Mouse (Mus musculus) limb, embryonic 14.5 days (tissue): ENCODE results near the gene Myrf. TPM values are rescaled to one million over a fixed set of nuclear protein-coding genes. Genes with fewer than 3 reads are reported as not detected.
A peak's percentile ranks its signal among the peaks of the same experiment; 100 is the strongest.

ENCODE experiments used
- ATAC-seq: fragments of 200-750 bp; cut with Nextera tagmentation; 2 replicates; pipeline ENCODE4 v1.8.0; 2017; ENCODE audit warnings: low read depth, moderate number of reproducible peaks, moderate TSS enrichment; ENCODE audit not compliant: low FRiP score
- DNase-seq: peaks from one replicate; pipeline ENCODE4 v3.0.0-alpha.2; 2015; ENCODE audit warnings: low spot score
- H3K27ac ChIP-seq: fragments of 300-500 bp; sonication (generic); replicated peaks from 2 replicates; pipeline ENCODE4 v1.5.1; 2014; ENCODE audit warnings: low read depth, mild to moderate bottlenecking, low read length, moderate library complexity, mixed read lengths
- H3K27me3 ChIP-seq: fragments of 300-500 bp; sonication (generic); 2 replicates; pipeline ENCODE4 v1.6.1; 2014; ENCODE audit warnings: low read length, mixed read lengths; ENCODE audit not compliant: control insufficient read depth, insufficient read depth
- H3K36me3 ChIP-seq: fragments of 300-500 bp; sonication (generic); 2 replicates; pipeline ENCODE4 v1.6.1; 2014; ENCODE audit warnings: mild to moderate bottlenecking, low read length, moderate library complexity, mixed read lengths; ENCODE audit not compliant: control insufficient read depth, insufficient read depth
- H3K4me1 ChIP-seq: fragments of 300-500 bp; sonication (generic); 2 replicates; pipeline ENCODE4 v1.6.1; 2014; ENCODE audit warnings: antibody characterized with exemption, low read length, mixed read lengths; ENCODE audit not compliant: control insufficient read depth, insufficient read depth
- H3K4me2 ChIP-seq: fragments of 300-500 bp; sonication (generic); replicated peaks from 2 replicates; pipeline ENCODE4 v1.6.1; 2014; ENCODE audit warnings: low read depth, mild to moderate bottlenecking, low read length, moderate library complexity; ENCODE audit not compliant: severe bottlenecking
- H3K4me3 ChIP-seq: fragments of 300-500 bp; sonication (generic); replicated peaks from 2 replicates; pipeline ENCODE4 v1.5.1; 2014; ENCODE audit warnings: low read length
- H3K9ac ChIP-seq: fragments of 300-500 bp; sonication (generic); 2 replicates; pipeline ENCODE4 v1.6.1; 2014; ENCODE audit warnings: mild to moderate bottlenecking, low read depth, low read length, moderate library complexity; ENCODE audit not compliant: severe bottlenecking
- H3K9me3 ChIP-seq: fragments of 300-500 bp; sonication (generic); 2 replicates; pipeline ENCODE4 v1.6.1; 2016; ENCODE audit warnings: low read length; ENCODE audit not compliant: control insufficient read depth
- POLR2A ChIP-seq: fragments of 200-500 bp; IDR thresholded peaks from 2 replicates; pipeline ENCODE4 v1.8.0; 2012; ENCODE audit warnings: inconsistent platforms, mild to moderate bottlenecking, moderate library complexity, borderline replicate concordance; ENCODE audit not compliant: insufficient read depth, insufficient read length; ENCODE audit errors: extremely low read depth
- WGBS: fragments of 180-500 bp; shearing (Covaris S2); extraction: QIAGEN DNeasy Blood & Tissue Kit; methylation state at CpG from one replicate; pipeline ENCODE4 v1.1.7; 2014; 5-methylcytosine and 5-hydroxymethylcytosine counted together
- polyA plus RNA-seq, 2 experiments: library from polyadenylated mRNA; depleted of rRNA in 1 of 2; stranded (reverse) in 1 of 2; unstranded in 1 of 2; fragments of >200 nt; fragmentation: Nextera tagmentation in 1 of 2; extraction: Ambion mirVana in 1 of 2; gene quantifications; 2 replicates each; pipeline versions ENCODE4 v1.2.1 to v1.2.3; 2012 to 2014

The Myrf gene
- polyA plus RNA-seq, 2 experiments, result 1.1 to 4.4 TPM

DNA sequence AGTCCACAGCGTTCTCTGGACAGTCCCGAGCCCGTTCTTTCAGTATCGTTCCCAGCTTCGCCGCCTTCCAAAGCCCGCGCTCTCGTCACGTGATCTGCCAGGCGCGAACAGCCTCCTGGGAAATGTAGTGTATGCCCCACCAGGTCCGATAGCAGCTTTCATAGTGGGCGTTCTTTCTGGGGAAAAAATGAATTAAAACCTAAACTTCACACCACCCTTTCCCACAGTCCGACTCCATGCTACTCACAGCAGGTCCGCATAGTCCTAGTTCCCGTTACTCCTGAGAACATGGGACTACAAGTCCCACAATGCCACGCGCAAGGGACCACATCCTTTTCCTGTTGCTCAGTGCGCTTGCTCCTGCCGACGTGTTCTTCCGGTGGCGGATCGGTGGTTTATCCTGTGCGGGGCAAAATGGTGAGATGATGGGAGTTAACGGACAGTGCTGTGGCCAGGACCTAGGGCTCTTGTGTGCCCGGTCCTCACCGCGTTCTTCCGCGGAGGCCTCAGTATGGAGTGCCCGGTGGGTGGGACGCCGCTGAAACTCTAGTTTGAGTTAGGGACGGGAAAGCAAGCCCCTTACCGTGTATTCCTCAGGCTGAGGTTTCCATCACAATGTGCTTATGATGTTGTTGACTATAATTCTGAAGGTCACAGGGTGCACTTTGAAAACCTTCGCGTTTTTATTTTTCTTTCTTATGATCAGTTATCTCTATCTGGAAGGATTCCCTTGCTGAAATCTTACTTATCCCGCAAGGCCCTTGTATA, 36.5 kb downstream of the Myrf start, which contains the start of the genes Tmem258 and Fen1:
Gene Tmem258 (plus strand): TSS at position 167 of the 768 bp plus-strand sequence.
Gene Fen1 (minus strand): TSS at position 322 of the 768 bp plus-strand sequence.
- Histone ChIP-seq H3K9ac (peak within 1 kb of the TSS; percentile 77), H3K27me3 (no peaks in the 10 kb centered on the region), H3K36me3 (peaks cover 54% of the 10 kb centered on the region), H3K4me1 (peaks cover 8% of the 10 kb centered on the region), H3K4me3 (peak within 1 kb of the TSS; percentile 90), H3K4me2 (peak within 1 kb of the TSS; percentile 88), H3K27ac (peak within 1 kb of the TSS; percentile 48), H3K9me3 (no peaks in the 10 kb centered on the region)
- under 1% methylated on average over 39 of the region's 40 CpGs for WGBS
- TF ChIP-seq POLR2A, result no peak; the same call in 1 of the 2 replicates
- DNase-seq (peak; percentile 89), ATAC-seq (peak; percentile 92)

DNA sequence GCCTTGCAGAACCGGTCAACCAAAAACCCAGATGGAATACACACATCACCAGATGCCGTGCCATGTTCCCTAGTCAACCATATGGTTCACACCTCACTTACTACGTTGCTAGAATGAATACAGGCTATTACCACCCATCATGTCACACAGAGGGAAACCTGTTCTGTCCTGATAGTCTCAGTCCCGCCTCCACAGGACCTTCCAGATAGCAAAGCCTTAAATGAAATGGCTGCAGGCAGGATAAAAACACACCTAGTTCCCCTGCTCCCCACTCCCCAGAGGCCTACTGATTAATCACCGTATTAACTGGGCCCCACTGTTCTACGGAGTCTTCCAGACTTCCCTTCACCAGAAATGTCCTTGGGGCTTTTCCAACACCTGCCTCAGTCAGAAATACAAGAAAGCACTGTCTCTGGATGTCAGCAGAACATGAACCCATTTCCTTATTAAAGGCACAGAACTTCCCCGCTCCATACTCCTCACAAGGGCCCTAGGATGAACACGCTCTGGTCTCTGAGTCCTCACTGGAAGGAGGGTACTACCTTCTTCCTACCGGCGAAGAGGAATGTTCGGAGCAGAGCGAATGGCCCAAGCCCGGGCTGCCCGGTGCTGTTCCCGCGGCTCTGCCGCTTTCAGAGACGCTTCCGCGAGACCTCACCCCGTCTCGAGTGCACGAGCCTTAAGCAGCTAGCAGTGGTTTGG, 37.3 kb downstream of the Myrf start:
- Histone ChIP-seq H3K36me3 (peaks cover 48% of the 10 kb centered on the region), H3K4me3 (peak overlapping the region; percentile 90), H3K27ac (peak overlapping the region; percentile 48), H3K4me1 (peaks cover 8% of the 10 kb centered on the region), H3K4me2 (peak overlapping the region; percentile 88), H3K27me3 (no peaks in the 10 kb centered on the region), H3K9me3 (no peaks in the 10 kb centered on the region), H3K9ac (peak overlapping the region; percentile 77)
- 1% methylated on average over 23 of the region's 23 CpGs for WGBS
- TF ChIP-seq POLR2A, result 0 out of 2 replicates have a peak, but pooled peaks have one; percentile 38
- no peak for DNase-seq
- ATAC-seq, result peak; percentile 41; the same call in 1 of the 2 replicates

DNA sequence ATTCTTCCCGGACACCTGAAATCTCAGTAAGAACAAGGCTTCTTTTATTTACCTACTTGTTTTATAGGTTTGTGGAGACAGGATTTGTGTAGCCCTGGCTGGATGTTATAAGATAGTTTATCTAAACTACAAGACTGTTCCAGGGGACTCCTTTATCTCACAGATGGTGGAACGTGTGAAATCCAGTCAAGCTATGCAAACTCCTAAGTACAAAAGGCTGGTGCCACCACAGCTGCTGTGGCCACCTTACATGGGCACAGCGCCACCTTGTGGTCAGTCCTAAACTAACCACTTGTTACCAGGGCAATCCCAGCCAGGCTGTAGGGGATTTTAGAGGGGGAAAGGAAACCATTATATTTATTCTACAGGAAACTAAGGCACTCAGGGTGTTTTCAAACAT, 41.8 kb downstream of the Myrf start:
- H3K27me3 ChIP-seq, result no peaks in the 10 kb centered on the region
- H3K27ac ChIP-seq, result no peak overlapping the region
- H3K9ac ChIP-seq, result no peak overlapping the region
- peaks cover 55% of the 10 kb centered on the region for H3K36me3 ChIP-seq
- WGBS, result 29% methylated on average over 3 of the region's 3 CpGs
- ATAC-seq, result peak; percentile 56; the same call in 1 of the 2 replicates
- no peak overlapping the region for H3K4me2 ChIP-seq
- H3K4me3 ChIP-seq, result no peak overlapping the region
- peaks cover 8% of the 10 kb centered on the region for H3K4me1 ChIP-seq
- peak; percentile 87 for DNase-seq
- no peaks in the 10 kb centered on the region for H3K9me3 ChIP-seq
- no peak for TF ChIP-seq POLR2A

DNA sequence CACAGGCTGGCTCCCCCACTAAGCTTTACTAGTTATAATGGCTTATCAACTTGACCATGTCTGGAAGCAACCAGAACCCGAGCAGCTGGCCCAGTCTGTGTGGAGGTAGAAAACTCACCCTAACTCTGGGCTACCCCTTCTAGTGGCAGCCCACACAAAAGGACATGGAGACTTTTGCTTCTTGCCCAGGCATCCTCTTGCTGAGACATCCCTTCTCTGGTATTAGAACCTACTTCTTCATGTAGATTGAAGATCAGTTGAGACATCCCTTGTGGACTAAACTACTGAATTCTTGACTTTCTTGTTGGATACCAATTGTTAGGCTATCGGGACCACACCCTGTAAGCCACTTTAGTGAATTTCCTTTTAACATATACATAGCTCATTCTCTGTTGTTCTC, 42.3 kb downstream of the Myrf start:
- Histone ChIP-seq H3K4me1 (peaks cover 8% of the 10 kb centered on the region), H3K9me3 (no peaks in the 10 kb centered on the region), H3K4me2 (no peak overlapping the region), H3K36me3 (peaks cover 59% of the 10 kb centered on the region), H3K9ac (no peak overlapping the region), H3K27ac (no peak overlapping the region), H3K4me3 (no peak overlapping the region), H3K27me3 (no peaks in the 10 kb centered on the region)
- DNase-seq (no peak), ATAC-seq (no peak)
- 76% methylated on average over 2 of the region's 2 CpGs for WGBS
- no peak for TF ChIP-seq POLR2A

DNA sequence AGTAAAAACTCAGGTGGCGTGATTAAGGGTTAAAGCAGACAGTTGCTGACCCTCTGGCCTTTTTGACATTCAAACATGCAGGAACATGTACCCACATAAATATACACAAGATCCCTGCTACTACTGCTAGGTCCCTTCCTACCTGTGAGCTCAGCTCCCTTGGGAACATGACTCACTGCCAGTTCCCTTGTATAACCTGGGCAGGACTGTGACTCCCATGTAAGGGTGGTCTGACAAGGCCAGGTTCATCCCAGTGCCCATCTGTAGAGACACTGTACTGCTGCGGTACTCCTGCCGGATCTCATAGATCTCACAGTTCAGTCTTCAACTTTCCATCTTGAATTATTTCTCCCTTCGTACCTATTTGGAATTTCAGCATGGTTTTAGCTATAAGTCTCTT, 43.4 kb downstream of the Myrf start:
- no peak for DNase-seq
- Histone ChIP-seq H3K9me3 (no peaks in the 10 kb centered on the region), H3K4me1 (no peaks in the 10 kb centered on the region), H3K27me3 (no peaks in the 10 kb centered on the region), H3K4me3 (no peak overlapping the region), H3K4me2 (no peak overlapping the region), H3K36me3 (peaks cover 71% of the 10 kb centered on the region), H3K9ac (no peak overlapping the region), H3K27ac (no peak overlapping the region)
- 82% methylated on average over 4 of the region's 4 CpGs for WGBS
- no peak for TF ChIP-seq POLR2A
- ATAC-seq, result no peak
